Mouse (Mus musculus): ENCODE data around the gene Znrf3. TPM values are rescaled to one million over a fixed set of nuclear protein-coding genes. Genes with fewer than 3 reads are reported as not detected.

Znrf3 gene
- polyA plus RNA-seq, 1 experiment from 2014 or later = 17.6 TPM

- WGBS = 63% methylated on average over 5 of the region's 5 CpGs
- no peak for ATAC-seq (ENCODE audit: insufficient number of reproducible peaks, insufficient read depth, low FRiP score, low TSS enrichment, low read depth)
- H3K27ac ChIP-seq = no peak overlapping the region
- H3K9me3 ChIP-seq = no peaks in the 10 kb centered on the region
- H3K36me3 ChIP-seq = peaks cover 23% of the 10 kb centered on the region
- H3K9ac ChIP-seq = no peak overlapping the region
- no peaks in the 10 kb centered on the region for H3K27me3 ChIP-seq
- peaks cover 8% of the 10 kb centered on the region for H3K4me1 ChIP-seq
- H3K4me2 ChIP-seq = no peak overlapping the region
- no peak overlapping the region for H3K4me3 ChIP-seq
Observed at GRCm38 (mm10) chr11:5277307-5277971, 167.2 kb downstream of the Znrf3 start.

GRCm38 (mm10) chr11:5275216-5275615 lies 169.4 kb downstream of the Znrf3 start:
- no peak overlapping the region for H3K4me2 ChIP-seq

GRCm38 (mm10) chr11:5272536-5273234 lies 172.0 kb downstream of the Znrf3 start:
- no peak overlapping the region for H3K4me3 ChIP-seq
- H3K4me1 ChIP-seq = peaks cover 20% of the 10 kb centered on the region
- no peak overlapping the region for H3K9ac ChIP-seq
- H3K4me2 ChIP-seq = no peak overlapping the region
- H3K27me3 ChIP-seq = no peaks in the 10 kb centered on the region
- no peaks in the 10 kb centered on the region for H3K9me3 ChIP-seq
- no peak for ATAC-seq (ENCODE audit: insufficient number of reproducible peaks, insufficient read depth, low FRiP score, low TSS enrichment, low read depth)
- WGBS = 83% methylated on average over 9 of the region's 9 CpGs
- H3K27ac ChIP-seq = peak overlapping the region; percentile 69
- H3K36me3 ChIP-seq = no peaks in the 10 kb centered on the region

More at GRCm38 (mm10) chr11:5275216-5275615, 169.4 kb downstream of the Znrf3 start:
- ATAC-seq (ENCODE audit: insufficient number of reproducible peaks, insufficient read depth, low FRiP score, low TSS enrichment, low read depth) = no peak
- H3K9ac ChIP-seq = no peak overlapping the region
- H3K4me1 ChIP-seq = peaks cover 24% of the 10 kb centered on the region
- WGBS = 69% methylated on average over 4 of the region's 4 CpGs
- H3K27ac ChIP-seq = no peak overlapping the region
- 0 out of 2 replicates have a peak, but pooled peaks cover 4% of the 10 kb centered on the region for H3K36me3 ChIP-seq
- no peak overlapping the region for H3K4me3 ChIP-seq
- H3K27me3 ChIP-seq = no peaks in the 10 kb centered on the region
- no peaks in the 10 kb centered on the region for H3K9me3 ChIP-seq

- Histone ChIP-seq H3K9ac (no peak overlapping the region), H3K27ac (peak overlapping the region; percentile 69), H3K4me3 (no peak overlapping the region), H3K36me3 (no peaks in the 10 kb centered on the region), H3K27me3 (no peaks in the 10 kb centered on the region), H3K4me1 (peaks cover 20% of the 10 kb centered on the region), H3K4me2 (0 out of 2 replicates have a peak overlapping the region, but pooled peaks have one; percentile 24), H3K9me3 (no peaks in the 10 kb centered on the region)
- ATAC-seq (ENCODE audit: insufficient number of reproducible peaks, insufficient read depth, low FRiP score, low TSS enrichment, low read depth) = no peak
- WGBS = 40% methylated on average over 4 of the region's 4 CpGs
Observed at GRCm38 (mm10) chr11:5272066-5272360, 172.6 kb downstream of the Znrf3 start.

DNA sequence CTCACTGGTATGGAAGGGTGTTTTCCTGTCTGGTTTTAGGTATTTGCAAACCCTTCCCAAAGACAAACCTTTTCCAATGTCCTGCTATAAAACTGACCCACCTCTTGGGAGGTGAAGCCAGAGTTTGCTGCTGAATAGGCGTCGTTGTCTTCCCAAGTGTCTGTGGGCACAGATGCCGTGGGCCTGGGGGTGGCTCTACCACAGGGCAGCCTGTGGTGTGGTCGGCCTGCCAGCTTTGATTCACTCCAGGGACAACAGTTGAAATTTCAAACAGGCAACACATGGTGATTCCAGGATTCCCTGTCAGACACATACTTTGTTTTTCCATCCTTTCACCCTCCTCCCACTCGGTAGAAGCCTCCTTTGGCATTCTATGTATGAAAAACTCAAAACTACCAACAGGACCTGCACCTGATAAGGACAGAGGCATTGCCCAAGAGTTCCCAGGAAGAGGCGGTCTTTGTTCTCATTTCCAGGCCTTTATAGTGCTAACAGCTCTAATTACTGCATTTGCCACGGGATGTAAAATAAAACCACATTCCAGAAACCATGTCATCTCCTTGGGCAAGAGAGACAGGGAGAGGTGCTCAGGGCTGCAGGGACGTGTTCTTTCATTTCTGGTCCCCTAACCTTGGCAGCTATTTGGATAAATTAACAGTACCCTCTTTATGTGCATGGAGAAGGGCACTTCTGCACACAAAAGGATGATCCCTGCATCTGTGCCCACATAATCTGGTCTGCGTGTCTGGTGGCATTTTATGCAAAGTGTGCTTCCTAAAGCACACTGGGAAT lies 173.2 kb downstream of the Znrf3 start:
- Histone ChIP-seq H3K4me3 (no peak overlapping the region), H3K4me2 (peak overlapping the region; percentile 24; the same call in 1 of the 2 replicates), H3K36me3 (no peaks in the 10 kb centered on the region), H3K9ac (no peak overlapping the region), H3K27ac (peak overlapping the region; percentile 69), H3K9me3 (no peaks in the 10 kb centered on the region), H3K4me1 (peaks cover 20% of the 10 kb centered on the region), H3K27me3 (no peaks in the 10 kb centered on the region)
- WGBS = 25% methylated on average over 9 of the region's 9 CpGs
- no peak for ATAC-seq (ENCODE audit: insufficient number of reproducible peaks, insufficient read depth, low FRiP score, low TSS enrichment, low read depth)

DNA sequence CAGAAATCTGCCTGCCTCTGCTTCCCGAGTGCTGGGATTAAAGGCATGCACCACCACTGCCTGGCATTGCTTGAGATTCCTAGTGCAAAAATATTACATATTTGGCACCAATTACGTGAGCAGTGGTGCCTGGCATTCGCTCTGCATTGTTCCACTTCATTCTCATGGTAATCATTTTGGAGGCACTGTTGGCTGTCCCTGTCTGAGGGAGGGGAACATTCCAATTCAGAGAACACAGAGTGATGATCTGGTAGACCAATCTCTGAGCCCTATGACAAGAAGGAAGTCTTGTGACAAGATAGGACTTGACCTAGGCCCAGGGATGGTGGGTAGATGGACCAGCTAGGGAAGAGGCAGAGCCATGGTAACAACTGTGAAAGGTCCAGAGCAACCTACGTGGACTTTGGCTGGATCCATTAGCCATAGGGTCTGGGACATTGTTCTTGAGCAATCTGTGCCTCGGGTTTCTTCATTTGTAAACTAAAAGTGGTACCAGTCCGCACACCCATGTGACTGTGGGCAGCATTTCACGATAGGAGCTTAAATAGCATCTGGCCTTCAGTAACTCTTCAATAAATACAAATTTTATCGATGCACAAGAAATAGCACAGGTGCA lies 174.7 kb downstream of the Znrf3 start:
- H3K4me2 ChIP-seq = no peak overlapping the region
- no peak overlapping the region for H3K27ac ChIP-seq
- H3K9me3 ChIP-seq = no peaks in the 10 kb centered on the region
- H3K9ac ChIP-seq = no peak overlapping the region
- peaks cover 23% of the 10 kb centered on the region for H3K4me1 ChIP-seq
- no peaks in the 10 kb centered on the region for H3K36me3 ChIP-seq
- H3K4me3 ChIP-seq = no peak overlapping the region
- ATAC-seq (ENCODE audit: insufficient number of reproducible peaks, insufficient read depth, low FRiP score, low TSS enrichment, low read depth) = no peak
- H3K27me3 ChIP-seq = no peaks in the 10 kb centered on the region
- WGBS = 90% methylated on average over 8 of the region's 8 CpGs

DNA sequence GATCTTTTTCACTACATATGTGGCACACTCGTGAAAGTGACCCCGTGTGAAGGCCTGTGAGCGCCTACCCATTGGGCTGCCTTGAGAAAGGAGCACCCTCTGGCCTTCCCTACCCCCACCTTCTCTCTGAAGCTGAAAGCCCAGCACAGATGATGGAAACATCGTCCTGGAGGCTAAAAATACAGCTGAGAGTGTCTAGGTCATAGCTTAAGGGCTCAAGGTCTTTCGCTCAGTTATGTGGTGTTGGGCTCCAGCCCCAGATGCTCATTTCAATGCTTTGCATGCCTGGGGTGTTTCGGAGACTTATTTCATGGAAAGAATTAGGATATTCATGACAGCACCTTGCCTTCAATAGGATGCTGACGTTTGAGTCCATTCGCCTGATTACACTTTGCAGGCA lies 178.9 kb downstream of the Znrf3 start:
- H3K27me3 ChIP-seq = peaks cover 6% of the 10 kb centered on the region; the same call in 1 of the 2 replicates
- H3K4me2 ChIP-seq = no peak overlapping the region
- WGBS = 69% methylated on average over 8 of the region's 8 CpGs
- no peak overlapping the region for H3K9ac ChIP-seq
- no peak for ATAC-seq (ENCODE audit: insufficient number of reproducible peaks, insufficient read depth, low FRiP score, low TSS enrichment, low read depth)
- 0 out of 2 replicates have a peak, but pooled peaks cover 9% of the 10 kb centered on the region for H3K4me1 ChIP-seq
- H3K27ac ChIP-seq = no peak overlapping the region
- no peaks in the 10 kb centered on the region for H3K9me3 ChIP-seq
- no peaks in the 10 kb centered on the region for H3K36me3 ChIP-seq
- H3K4me3 ChIP-seq = no peak overlapping the region

DNA sequence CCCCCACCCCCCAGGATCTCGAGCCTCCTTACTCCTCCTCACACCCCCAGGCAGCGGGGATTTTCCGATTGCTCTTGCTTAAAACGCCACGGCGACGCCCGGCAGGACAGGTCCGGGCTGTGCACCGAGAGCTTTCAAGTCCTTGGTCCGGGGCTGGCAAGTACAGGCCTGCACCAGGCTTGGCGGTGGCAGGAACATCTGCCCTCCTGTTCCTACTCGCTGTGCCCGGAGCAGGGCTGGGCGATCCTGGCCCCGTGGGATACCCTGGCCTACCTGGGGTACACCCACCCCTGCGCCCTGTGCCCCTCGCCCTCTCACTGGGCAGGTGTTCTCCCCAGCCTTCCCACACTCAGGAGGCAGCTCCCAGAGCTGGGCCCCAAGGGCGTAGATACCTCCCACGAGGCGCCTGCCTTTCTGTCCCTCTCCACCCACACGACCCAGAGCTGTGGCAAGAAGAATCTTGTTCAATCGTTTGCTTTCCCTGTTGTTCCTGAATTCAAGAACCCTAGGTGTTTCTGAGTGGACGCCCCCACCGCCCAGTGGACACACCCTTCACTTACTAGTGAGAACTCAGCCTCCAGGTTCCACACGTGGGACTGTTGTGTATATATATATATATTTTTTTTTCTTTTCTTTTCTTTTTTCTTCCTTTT lies 181.4 kb downstream of the Znrf3 start:
- Histone ChIP-seq H3K9me3 (no peaks in the 10 kb centered on the region), H3K27me3 (peaks cover 6% of the 10 kb centered on the region; the same call in 1 of the 2 replicates), H3K4me2 (peak overlapping the region; percentile 16; the same call in 1 of the 2 replicates), H3K4me3 (no peak overlapping the region), H3K27ac (peak overlapping the region; percentile 68), H3K36me3 (no peaks in the 10 kb centered on the region), H3K9ac (no peak overlapping the region), H3K4me1 (peaks cover 17% of the 10 kb centered on the region)
- ATAC-seq (ENCODE audit: insufficient number of reproducible peaks, insufficient read depth, low FRiP score, low TSS enrichment, low read depth) = no peak
- WGBS = 46% methylated on average over 26 of the region's 26 CpGs

- Histone ChIP-seq H3K27ac (peak within 1 kb of the TSS; percentile 80), H3K4me1 (peaks cover 22% of the 10 kb centered on the region), H3K4me2 (peak within 1 kb of the TSS; percentile 72), H3K36me3 (no peaks in the 10 kb centered on the region), H3K4me3 (peak within 1 kb of the TSS; percentile 81), H3K9ac (peak within 1 kb of the TSS; percentile 88), H3K9me3 (no peaks in the 10 kb centered on the region), H3K27me3 (peaks cover 6% of the 10 kb centered on the region; the same call in 1 of the 2 replicates)
- WGBS = 4% methylated on average over 58 of the region's 80 CpGs
- peak; percentile 95 for ATAC-seq (ENCODE audit: insufficient number of reproducible peaks, insufficient read depth, low FRiP score, low TSS enrichment, low read depth)
Observed at GRCm38 (mm10) chr11:5261508-5262392, 182.9 kb downstream of the Znrf3 start, which contains the start of gene Kremen1. Kremen1 (minus strand) TSS chr11:5261558.

GRCm38 (mm10) chr11:5260942-5261459 lies 183.6 kb downstream of the Znrf3 start:
- peak; percentile 5; the same call in 1 of the 2 replicates for ATAC-seq (ENCODE audit: insufficient number of reproducible peaks, insufficient read depth, low FRiP score, low TSS enrichment, low read depth)
- peaks cover 6% of the 10 kb centered on the region; the same call in 1 of the 2 replicates for H3K27me3 ChIP-seq
- no peaks in the 10 kb centered on the region for H3K36me3 ChIP-seq
- peaks cover 29% of the 10 kb centered on the region for H3K4me1 ChIP-seq
- H3K4me2 ChIP-seq = peak overlapping the region; percentile 72
- H3K9ac ChIP-seq = peak overlapping the region; percentile 88
- no peaks in the 10 kb centered on the region for H3K9me3 ChIP-seq
- H3K27ac ChIP-seq = peak overlapping the region; percentile 80
- H3K4me3 ChIP-seq = peak overlapping the region; percentile 81
- WGBS = under 1% methylated on average over 42 of the region's 42 CpGs
